Mouse (Mus musculus) bone marrow macrophage, adult 2 months (primary cell): ENCODE data around the gene Myo1b. TPM values are rescaled to one million over a fixed set of nuclear protein-coding genes. Genes with fewer than 3 reads are reported as not detected.

Experiments
- H3K27ac ChIP-seq: 2 replicates; pipeline ENCODE4 v1.5.1; 2012; ENCODE audit warnings: low read depth, low read length; ENCODE audit not compliant: insufficient read depth
- H3K4me1 ChIP-seq: 2 replicates; pipeline ENCODE4 v1.6.1; 2012; ENCODE audit warnings: low read length; ENCODE audit not compliant: control insufficient read depth, insufficient read depth
- H3K4me3 ChIP-seq: 2 replicates; pipeline ENCODE4 v1.5.1; 2012; ENCODE audit warnings: mild to moderate bottlenecking, low read length, moderate library complexity; ENCODE audit not compliant: insufficient read depth
- CTCF ChIP-seq: IDR thresholded peaks from 2 replicates; pipeline ENCODE4 v1.5.1; 2012; ENCODE audit warnings: low read depth, mild to moderate bottlenecking, low read length, moderate library complexity
- POLR2A ChIP-seq: IDR thresholded peaks from 2 replicates; pipeline ENCODE4 v1.6.1; 2012; ENCODE audit warnings: mild to moderate bottlenecking, low read depth, low read length, borderline replicate concordance
- polyA plus RNA-seq: library from polyadenylated mRNA; stranded (reverse); fragments of >200 nt; gene quantifications from 2 replicates; pipeline ENCODE4 v1.2.4, GENCODE M21; 2012; ENCODE audit not compliant: missing spikeins, insufficient read depth, insufficient read length

Gene Myo1b
- polyA plus RNA-seq, 1 experiment = 1.2 TPM

DNA sequence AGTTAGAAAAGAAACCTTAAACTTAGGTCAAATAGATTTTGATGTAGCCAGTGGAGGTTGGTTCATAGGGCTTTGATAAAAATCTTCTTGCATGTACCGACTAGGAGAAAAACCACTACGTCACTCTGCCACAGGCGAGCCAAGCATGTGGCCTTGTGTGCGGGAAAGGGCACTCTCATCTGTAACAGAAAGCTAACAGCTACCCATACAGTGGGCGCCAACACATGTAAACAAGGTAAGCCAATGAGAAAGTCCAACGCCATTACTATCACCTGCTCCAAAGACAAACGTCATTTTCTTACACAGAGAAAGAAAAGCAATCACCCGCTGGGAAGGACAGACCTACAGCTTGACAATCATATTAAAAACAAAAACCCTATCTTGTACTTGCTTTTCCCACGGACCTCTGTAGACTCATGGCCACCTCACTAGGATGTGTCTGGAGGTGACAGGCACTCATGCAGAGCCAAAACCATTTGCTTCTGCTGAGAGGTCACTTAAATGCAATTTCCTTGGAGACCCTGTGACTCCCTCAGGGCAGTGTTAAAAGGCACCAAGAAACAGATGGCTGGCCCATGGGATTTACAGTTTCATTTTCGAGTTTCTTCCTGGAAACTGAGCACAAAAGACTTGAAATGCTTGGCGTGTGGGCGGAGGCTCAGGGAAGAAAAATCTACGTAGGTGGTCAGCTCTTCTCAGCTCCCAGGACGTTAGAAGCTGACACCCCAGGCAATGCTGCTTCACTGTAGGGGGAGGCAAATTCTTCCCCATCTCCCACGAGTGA is 157.4 kb downstream of the Myo1b start:
- TF ChIP-seq CTCF (no peak), POLR2A (no peak)
- Histone ChIP-seq H3K27ac (no peak overlapping the region), H3K4me1 (peaks cover 5% of the 10 kb centered on the region; the same call in 1 of the 2 replicates), H3K4me3 (no peak overlapping the region)

DNA sequence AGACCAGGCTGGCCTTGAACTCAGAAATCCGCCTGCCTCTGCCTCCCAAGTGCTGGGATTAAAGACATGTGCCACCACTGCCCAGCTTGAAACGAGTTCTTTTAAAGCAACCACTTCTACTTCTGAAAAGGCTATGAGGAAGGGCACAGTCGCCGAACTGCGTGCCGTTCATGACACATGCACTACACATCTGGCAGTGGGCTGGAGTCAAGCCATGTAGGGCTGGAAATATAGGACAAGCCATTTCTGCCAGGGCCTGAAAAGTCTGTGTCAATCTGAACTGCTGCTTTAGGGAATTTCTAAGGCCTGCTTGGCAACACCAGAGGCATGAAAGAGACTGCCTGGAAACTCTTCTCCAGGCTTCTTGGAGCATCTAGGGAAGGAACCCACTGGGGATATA is 162.2 kb downstream of the Myo1b start:
- TF ChIP-seq POLR2A = no peak
- TF ChIP-seq CTCF = no peak
- H3K27ac ChIP-seq = no peak overlapping the region
- no peak overlapping the region for H3K4me3 ChIP-seq
- no peaks in the 10 kb centered on the region for H3K4me1 ChIP-seq

DNA sequence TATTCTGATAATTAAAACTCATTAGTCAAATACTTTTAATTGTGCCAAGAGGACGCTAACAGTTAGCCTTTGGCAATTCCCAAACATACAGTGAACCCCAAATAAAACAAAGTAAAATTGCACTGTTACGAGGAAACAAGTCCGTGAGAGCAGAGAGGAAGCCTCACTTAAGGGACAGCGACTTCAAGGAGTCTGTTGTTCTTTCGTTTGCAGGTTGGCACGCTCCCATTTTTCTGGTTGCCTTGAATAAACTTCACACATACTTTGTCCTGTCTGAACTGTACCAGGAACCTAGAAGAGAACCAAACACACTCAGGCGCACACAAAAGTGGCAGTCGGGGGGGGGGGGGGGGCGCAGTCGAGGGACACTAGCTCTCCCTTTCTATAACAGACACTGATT is 164.9 kb downstream of the Myo1b start:
- no peak overlapping the region for H3K27ac ChIP-seq
- TF ChIP-seq POLR2A (no peak), CTCF (no peak)
- no peak overlapping the region for H3K4me3 ChIP-seq
- H3K4me1 ChIP-seq = no peaks in the 10 kb centered on the region

DNA sequence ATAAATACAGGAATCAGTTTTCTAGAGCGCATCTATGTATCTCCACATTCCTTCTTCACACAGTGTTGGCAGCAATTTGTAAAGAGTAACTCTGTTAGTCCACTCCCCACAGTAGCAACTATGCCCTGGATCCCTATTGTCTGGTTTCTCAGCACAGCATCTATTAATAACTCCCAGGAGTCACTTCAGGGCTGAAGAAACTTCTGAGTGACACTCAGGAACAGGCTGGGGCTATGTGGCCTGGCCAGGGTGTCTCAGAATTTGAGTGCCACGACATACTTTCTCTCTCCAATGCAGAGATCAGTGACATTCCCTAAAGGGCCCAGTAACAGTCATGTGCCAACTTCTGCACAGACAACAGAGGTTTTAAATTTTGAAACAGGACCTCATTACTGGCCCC is 167.6 kb downstream of the Myo1b start:
- Histone ChIP-seq H3K4me3 (no peak overlapping the region), H3K27ac (no peak overlapping the region), H3K4me1 (no peaks in the 10 kb centered on the region)
- no peak for TF ChIP-seq CTCF
- TF ChIP-seq POLR2A = no peak

DNA sequence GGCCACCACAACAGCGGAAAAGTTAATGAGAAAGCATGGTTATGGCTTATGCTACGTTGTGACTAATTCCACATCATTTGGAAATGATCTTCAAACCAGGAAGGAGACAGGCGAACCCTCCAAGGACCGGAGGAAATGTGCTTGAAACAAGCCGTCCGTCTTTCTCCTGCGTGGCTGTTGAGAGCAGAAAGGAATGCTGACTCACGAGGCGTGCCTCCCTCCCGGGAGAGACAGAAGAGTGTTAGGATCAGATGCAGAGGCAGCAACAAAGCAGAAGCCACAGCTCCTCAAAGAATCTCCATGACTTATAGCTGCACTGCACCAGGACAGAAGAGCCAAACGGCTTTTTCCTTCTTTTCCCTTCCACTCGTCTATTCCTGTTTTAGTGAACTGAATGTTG is 168.4 kb downstream of the Myo1b start:
- Histone ChIP-seq H3K4me1 (no peaks in the 10 kb centered on the region), H3K4me3 (no peak overlapping the region), H3K27ac (no peak overlapping the region)
- TF ChIP-seq POLR2A = no peak

DNA sequence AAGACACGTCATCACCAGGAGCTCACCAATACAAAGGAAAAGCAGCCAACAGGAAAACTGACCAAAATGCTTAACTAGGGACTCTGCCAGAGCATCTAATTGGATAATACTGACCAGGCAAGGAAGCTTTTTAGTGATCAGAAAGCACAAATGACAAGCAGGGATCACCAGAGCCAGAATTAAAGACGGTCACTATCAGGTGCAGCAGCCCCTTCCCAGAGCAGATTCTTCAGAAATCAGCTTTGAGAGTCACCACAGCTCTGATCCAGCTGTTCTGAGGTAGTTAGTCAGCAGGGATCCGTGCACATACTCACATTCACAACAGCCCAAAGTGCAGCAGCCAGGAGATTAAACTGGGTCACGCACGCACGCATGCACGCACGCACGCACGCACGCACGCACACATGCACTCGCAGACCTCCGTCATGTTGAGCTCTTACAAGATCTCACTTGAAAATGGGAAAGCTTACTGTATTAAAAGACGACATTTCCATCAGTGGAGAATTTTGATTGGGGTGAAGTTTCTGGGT is 169.1 kb downstream of the Myo1b start:
- Histone ChIP-seq H3K4me1 (no peaks in the 10 kb centered on the region), H3K4me3 (no peak overlapping the region), H3K27ac (no peak overlapping the region)
- no peak for TF ChIP-seq CTCF
- TF ChIP-seq POLR2A = no peak

DNA sequence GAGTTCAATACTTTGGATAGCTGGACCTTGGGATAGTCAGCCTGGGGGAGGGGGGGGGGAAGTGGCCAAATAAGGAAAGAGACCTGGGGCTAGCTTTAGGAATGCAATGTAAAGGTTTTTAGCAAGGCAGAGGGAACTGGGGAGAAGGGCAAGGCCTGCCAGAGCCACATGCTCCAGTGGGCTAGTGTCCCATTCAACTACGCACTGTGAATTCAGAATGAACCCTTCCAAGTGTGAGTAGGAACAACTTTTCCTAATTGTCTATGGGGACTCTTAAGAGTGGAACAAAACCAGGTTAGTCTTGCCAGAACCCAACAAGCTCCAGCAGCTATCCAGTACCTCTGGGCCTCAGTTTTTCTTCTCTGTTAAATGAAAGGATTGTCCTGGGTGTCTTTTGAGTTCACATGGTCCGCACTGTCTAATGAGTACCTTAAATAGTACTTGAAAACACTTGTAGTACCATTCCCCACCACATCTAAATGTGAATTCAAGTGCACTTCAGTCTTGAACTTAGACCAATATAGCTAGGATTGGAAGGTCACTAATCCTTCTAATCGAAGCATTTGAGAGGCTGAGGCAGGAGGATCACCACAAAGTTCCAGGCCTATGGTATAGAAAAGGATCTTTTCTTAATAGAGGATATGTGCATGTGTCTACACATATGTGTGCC is 172.0 kb downstream of the Myo1b start:
- Histone ChIP-seq H3K4me1 (no peaks in the 10 kb centered on the region), H3K27ac (no peak overlapping the region), H3K4me3 (no peak overlapping the region)
- no peak for TF ChIP-seq POLR2A
- TF ChIP-seq CTCF = no peak

DNA sequence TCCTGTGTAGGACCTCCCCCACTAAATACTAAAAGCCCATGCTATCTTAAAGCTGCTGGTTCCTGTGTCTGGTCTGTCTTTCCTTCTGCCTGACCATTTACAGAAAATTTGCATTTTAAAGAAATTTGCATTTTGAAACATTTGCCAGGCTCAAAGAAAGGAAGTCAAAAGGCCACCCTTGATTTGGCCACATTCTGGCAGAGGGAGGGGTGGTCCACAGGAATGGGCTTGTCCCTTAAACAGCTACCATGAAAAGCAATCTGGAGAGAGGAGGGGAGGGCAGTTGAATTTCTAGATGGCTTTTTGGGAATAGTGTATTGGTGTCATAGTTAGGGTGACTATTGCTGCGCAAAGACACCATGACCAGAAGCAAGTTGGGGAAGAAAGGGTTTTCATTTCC is 173.3 kb downstream of the Myo1b start:
- Histone ChIP-seq H3K4me1 (no peaks in the 10 kb centered on the region), H3K27ac (no peak overlapping the region), H3K4me3 (no peak overlapping the region)
- no peak for TF ChIP-seq CTCF
- TF ChIP-seq POLR2A = no peak

DNA sequence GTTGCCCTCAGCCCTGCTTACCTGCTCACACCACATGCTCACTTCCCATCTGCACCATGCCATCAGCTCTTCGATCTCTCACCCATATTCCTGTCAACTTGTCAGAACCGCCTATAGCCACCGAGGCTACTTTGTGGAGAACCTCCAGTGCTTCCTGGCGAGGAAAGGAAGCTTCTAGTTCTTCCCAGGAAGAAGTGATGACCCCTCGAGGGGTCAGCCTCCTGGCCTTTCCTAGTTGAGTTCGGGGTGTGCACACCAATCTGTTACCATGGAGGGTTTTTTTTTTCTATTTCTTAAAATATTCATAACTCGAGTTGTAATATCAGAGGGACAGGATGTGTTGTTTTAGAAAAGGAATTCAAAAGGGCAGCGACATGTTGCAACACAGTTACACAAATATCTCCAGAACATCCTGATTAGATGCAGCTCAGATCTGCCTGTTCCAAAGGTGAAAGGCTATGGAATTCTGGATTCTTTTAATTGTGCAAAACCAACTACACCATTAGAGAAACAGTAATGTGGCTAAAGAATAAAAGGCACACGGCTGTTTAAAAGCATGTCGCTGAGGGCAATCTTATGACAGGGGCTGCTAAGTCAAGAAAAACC is 175.1 kb downstream of the Myo1b start:
- Histone ChIP-seq H3K27ac (no peak overlapping the region), H3K4me1 (no peaks in the 10 kb centered on the region), H3K4me3 (no peak overlapping the region)
- no peak for TF ChIP-seq POLR2A
